Mouse (Mus musculus) ovary, adult 18-20 months (tissue): ENCODE data around the gene Tmem121.
"Not testable (repeated sequence)": the region's sequence is repeated elsewhere in the genome, so short reads cannot be mapped to it uniquely, and the experiment has no call there.

Experiments
- DNase-seq: peaks from one replicate; pipeline ENCODE4 v3.0.0; 2022; ENCODE audit warnings: low spot score, mixed read lengths

Gene Tmem121

GRCm38 (mm10) chr12:113187584-113188295 is 2.0 kb downstream of the Tmem121 start:
- DNase-seq, result peak; percentile 24

GRCm38 (mm10) chr12:113188349-113189055 is 2.8 kb downstream of the Tmem121 start:
- DNase-seq, result no peak

- DNase-seq, result no peak
These were observed 7.7 kb downstream of the Tmem121 start for GRCm38 (mm10) chr12:113193423-113193822.

- DNase-seq, result not testable (repeated sequence)
These were observed 13.4 kb downstream of the Tmem121 start for GRCm38 (mm10) chr12:113199132-113199531.

- no peak for DNase-seq
These were observed 15.6 kb downstream of the Tmem121 start for GRCm38 (mm10) chr12:113201301-113201700.

- DNase-seq, result no peak
These were observed 16.3 kb downstream of the Tmem121 start for GRCm38 (mm10) chr12:113202008-113202407.

- DNase-seq, result no peak
These were observed 17.8 kb downstream of the Tmem121 start for GRCm38 (mm10) chr12:113203522-113203921.

GRCm38 (mm10) chr12:113205251-113205942 is 19.7 kb downstream of the Tmem121 start:
- no peak for DNase-seq

- DNase-seq, result no peak
These were observed 22.0 kb downstream of the Tmem121 start for GRCm38 (mm10) chr12:113207737-113208136.

- DNase-seq, result no peak
These were observed 25.1 kb downstream of the Tmem121 start for GRCm38 (mm10) chr12:113210586-113211378.

- DNase-seq, result no peak
These were observed 26.0 kb downstream of the Tmem121 start for GRCm38 (mm10) chr12:113211772-113212171.

- no peak for DNase-seq
These were observed 26.7 kb downstream of the Tmem121 start for GRCm38 (mm10) chr12:113212326-113212924.

- DNase-seq, result no peak
These were observed 27.5 kb downstream of the Tmem121 start for GRCm38 (mm10) chr12:113213226-113213625.

GRCm38 (mm10) chr12:113214072-113214808 is 28.5 kb downstream of the Tmem121 start:
- no peak for DNase-seq

- no peak for DNase-seq
These were observed 29.4 kb downstream of the Tmem121 start for GRCm38 (mm10) chr12:113214972-113215666.

GRCm38 (mm10) chr12:113215667-113216346 is 30.1 kb downstream of the Tmem121 start:
- DNase-seq, result peak; percentile 36

GRCm38 (mm10) chr12:113217306-113218242 is 31.8 kb downstream of the Tmem121 start:
- DNase-seq, result peak; percentile 17

GRCm38 (mm10) chr12:113219867-113220266 is 34.1 kb downstream of the Tmem121 start:
- DNase-seq, result no peak
